Mouse (Mus musculus) hindbrain, embryonic 14.5 days (tissue): ENCODE results near the gene Zbtb2. TPM values are rescaled to one million over a fixed set of nuclear protein-coding genes. Genes with fewer than 3 reads are reported as not detected.

Experiments
- ATAC-seq: fragments of 200-750 bp; cut with Nextera tagmentation; 2 replicates; pipeline ENCODE4 v1.8.0; 2017; ENCODE audit warnings: moderate number of reproducible peaks, mild to moderate bottlenecking, moderate TSS enrichment, moderate library complexity; ENCODE audit not compliant: low FRiP score
- DNase-seq: peaks from one replicate; pipeline ENCODE4 v3.0.0-alpha.2; 2015; ENCODE audit warnings: low spot score
- H3K27ac ChIP-seq: fragments of 300-500 bp; sonication (generic); 2 replicates; pipeline ENCODE4 v1.5.1; 2014; ENCODE audit warnings: mild to moderate bottlenecking, moderate library complexity
- H3K27me3 ChIP-seq: fragments of 300-500 bp; sonication (generic); 2 replicates; pipeline ENCODE4 v1.6.1; 2014; ENCODE audit warnings: mild to moderate bottlenecking, low read length, mixed read lengths; ENCODE audit not compliant: control insufficient read depth, insufficient read depth
- H3K36me3 ChIP-seq: fragments of 300-500 bp; sonication (generic); replicated peaks from 2 replicates; pipeline ENCODE4 v1.6.1; 2014; ENCODE audit not compliant: control insufficient read depth, insufficient read depth
- H3K4me1 ChIP-seq: fragments of 300-500 bp; sonication (generic); replicated peaks from 2 replicates; pipeline ENCODE4 v1.6.1; 2014; ENCODE audit warnings: antibody characterized with exemption, low read length, mixed read lengths; ENCODE audit not compliant: control insufficient read depth, insufficient read depth
- H3K4me2 ChIP-seq: fragments of 300-500 bp; sonication (generic); replicated peaks from 2 replicates; pipeline ENCODE4 v1.6.1; 2014; ENCODE audit warnings: mild to moderate bottlenecking, moderate library complexity
- H3K4me3 ChIP-seq: fragments of 300-500 bp; sonication (generic); replicated peaks from 2 replicates; pipeline ENCODE4 v1.5.1; 2014; ENCODE audit warnings: mild to moderate bottlenecking, low read length
- H3K9ac ChIP-seq: fragments of 300-500 bp; sonication (generic); 2 replicates; pipeline ENCODE4 v1.6.1; 2014
- H3K9me3 ChIP-seq: fragments of 300-500 bp; sonication (generic); 2 replicates; pipeline ENCODE4 v1.6.1; 2016; ENCODE audit warnings: low read length; ENCODE audit not compliant: control insufficient read depth
- WGBS: fragments of 180-500 bp; shearing (Covaris S2); extraction: QIAGEN DNeasy Blood & Tissue Kit; methylation state at CpG from one replicate; pipeline ENCODE4 v1.1.7; 2014; 5-methylcytosine and 5-hydroxymethylcytosine counted together
- polyA plus RNA-seq: library from polyadenylated mRNA; unstranded; fragments of >200 nt; fragmentation: Nextera tagmentation; extraction: Ambion mirVana; gene quantifications from 2 replicates; pipeline ENCODE4 v1.2.1, GENCODE M21; 2014

Gene Zbtb2
- polyA plus RNA-seq, 1 experiment from 2014 or later: 15.2 TPM

DNA sequence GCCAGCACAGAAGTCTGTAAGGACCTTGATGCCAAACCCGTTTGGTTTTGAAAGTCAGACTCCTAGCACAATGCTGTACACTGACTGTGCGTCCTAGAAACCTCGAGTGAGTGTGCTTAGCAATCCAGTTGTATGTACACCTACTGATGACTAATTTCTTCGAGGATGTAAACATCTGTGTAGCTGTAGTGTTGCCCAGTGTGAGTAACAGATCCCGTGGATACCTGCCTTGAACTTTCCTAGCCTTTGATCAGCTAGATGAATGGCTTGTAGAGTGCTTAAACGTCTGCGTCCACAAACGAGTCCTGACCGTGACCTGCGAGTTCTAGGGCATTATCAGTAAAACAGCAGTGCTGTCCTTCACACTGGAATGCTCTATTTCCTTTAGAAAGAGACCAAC lies 1.1 kb upstream of the Zbtb2 start:
- Histone ChIP-seq H3K36me3 (peaks cover 4% of the 10 kb centered on the region; the same call in 1 of the 2 replicates), H3K9ac (peak overlapping the region; percentile 98), H3K4me1 (peaks cover 36% of the 10 kb centered on the region), H3K9me3 (no peaks in the 10 kb centered on the region), H3K4me3 (peak overlapping the region; percentile 82), H3K4me2 (peak overlapping the region; percentile 71), H3K27me3 (no peaks in the 10 kb centered on the region), H3K27ac (no peak overlapping the region)
- WGBS: 29% methylated on average over 10 of the region's 10 CpGs
- ATAC-seq: no peak
- no peak for DNase-seq

DNA sequence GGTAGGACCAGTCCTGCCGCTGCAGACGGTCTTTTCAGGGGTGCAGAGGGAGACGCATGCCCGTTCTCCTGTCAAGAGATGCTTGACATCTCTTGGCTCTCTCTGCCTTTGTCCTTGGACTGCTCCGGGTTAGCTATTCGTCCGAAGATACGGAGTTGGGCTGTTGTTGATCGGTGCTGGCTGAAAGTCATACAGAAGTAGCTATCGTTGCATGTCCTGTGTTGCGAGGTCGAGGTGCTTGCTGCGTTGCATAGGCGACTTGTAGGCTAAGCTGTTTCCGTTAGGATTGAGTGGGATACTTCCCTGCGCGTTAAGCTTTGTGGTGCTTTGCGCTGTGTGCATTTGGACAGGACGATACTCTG lies 457 bp upstream of the Zbtb2 start:
- Histone ChIP-seq H3K36me3 (no peaks in the 10 kb centered on the region), H3K9me3 (no peaks in the 10 kb centered on the region), H3K27me3 (no peaks in the 10 kb centered on the region), H3K27ac (peak overlapping the region; percentile 100), H3K4me1 (peaks cover 36% of the 10 kb centered on the region), H3K4me2 (peak overlapping the region; percentile 71), H3K9ac (peak overlapping the region; percentile 98), H3K4me3 (peak overlapping the region; percentile 82)
- under 1% methylated on average over 19 of the region's 19 CpGs for WGBS
- no peak for DNase-seq
- ATAC-seq: no peak

DNA sequence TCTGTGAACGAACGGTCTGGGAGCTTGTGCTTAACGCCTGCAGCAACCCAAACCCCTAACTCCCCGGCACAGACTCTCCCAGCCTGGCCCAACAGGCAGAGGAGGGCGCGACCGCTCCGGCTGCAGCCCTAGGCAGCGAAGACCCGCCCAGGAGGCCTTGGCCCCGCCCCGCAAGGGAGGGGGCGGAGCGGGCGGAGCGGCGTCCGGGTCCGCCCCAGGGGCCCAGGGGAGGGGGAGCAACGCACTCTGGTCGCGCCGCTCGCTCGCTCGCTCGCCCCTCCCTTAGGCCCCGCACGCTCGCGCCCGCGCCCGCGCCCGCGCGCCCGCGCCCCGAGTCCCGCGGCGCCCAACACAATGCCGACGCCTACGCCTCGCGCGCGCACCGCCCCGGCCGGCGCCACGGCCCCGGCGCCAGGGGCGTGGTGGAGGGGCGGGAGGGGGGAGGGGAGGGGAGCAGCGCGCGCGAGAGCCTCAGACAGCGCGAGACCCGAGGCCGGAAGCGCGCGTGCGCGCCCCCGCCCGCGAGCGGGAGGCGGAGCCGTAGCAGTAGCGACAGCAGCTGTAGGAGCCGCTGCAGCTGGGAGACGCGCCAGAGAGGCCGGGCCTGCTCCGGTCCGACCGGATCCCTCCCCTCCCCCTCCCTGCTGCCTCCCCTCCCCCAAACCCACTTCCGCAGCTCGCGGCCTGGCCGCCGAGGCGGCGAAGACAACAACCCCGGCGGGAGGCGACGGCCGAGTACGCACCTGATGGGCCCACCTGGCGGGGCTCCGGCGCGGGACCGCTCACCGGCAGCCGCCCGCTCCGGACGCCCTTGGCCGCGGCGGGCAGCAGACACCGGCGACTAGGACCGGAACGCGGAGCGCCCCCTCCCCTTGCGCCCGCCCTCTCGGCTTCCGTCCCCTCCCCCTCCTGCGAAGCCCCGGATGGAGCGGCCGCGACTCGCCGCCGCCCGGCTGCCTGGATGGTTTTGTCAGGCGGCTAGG lies 1.0 kb downstream of the Zbtb2 start:
- peak overlapping the region; percentile 82 for H3K4me3 ChIP-seq
- ATAC-seq (peak; percentile 93), DNase-seq (peak; percentile 96)
- under 1% methylated on average over 44 of the region's 133 CpGs for WGBS
- H3K27ac ChIP-seq: peak overlapping the region; percentile 100
- H3K4me1 ChIP-seq: peaks cover 33% of the 10 kb centered on the region
- no peaks in the 10 kb centered on the region for H3K36me3 ChIP-seq
- H3K9ac ChIP-seq: peak overlapping the region; percentile 98
- no peaks in the 10 kb centered on the region for H3K9me3 ChIP-seq
- H3K4me2 ChIP-seq: peak overlapping the region; percentile 71
- no peaks in the 10 kb centered on the region for H3K27me3 ChIP-seq

DNA sequence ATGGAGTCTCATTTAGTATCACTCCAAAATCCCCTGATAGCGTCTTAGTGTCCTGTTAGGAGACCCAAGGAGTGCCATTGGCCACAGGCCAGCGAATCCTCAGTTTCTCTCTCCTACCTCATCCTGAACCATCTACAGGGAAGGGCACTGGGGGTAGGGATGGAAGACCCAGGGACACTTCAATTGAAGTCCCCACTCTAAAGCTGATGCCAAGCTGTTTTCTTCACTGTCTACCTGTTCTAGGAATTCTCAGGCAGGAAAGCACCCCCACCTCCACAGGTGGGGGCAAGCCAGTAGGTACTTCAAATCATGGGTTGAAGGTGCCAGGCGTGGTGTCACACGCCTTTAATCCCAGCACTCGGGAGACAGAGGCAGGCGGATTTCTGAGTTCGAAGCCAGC lies 3.7 kb downstream of the Zbtb2 start:
- H3K4me3 ChIP-seq: no peak overlapping the region
- no peaks in the 10 kb centered on the region for H3K9me3 ChIP-seq
- no peaks in the 10 kb centered on the region for H3K36me3 ChIP-seq
- H3K4me2 ChIP-seq: no peak overlapping the region
- H3K27ac ChIP-seq: no peak overlapping the region
- peaks cover 6% of the 10 kb centered on the region for H3K4me1 ChIP-seq
- ATAC-seq (no peak), DNase-seq (no peak)
- WGBS: 96% methylated on average over 7 of the region's 7 CpGs
- H3K27me3 ChIP-seq: no peaks in the 10 kb centered on the region
- no peak overlapping the region for H3K9ac ChIP-seq

DNA sequence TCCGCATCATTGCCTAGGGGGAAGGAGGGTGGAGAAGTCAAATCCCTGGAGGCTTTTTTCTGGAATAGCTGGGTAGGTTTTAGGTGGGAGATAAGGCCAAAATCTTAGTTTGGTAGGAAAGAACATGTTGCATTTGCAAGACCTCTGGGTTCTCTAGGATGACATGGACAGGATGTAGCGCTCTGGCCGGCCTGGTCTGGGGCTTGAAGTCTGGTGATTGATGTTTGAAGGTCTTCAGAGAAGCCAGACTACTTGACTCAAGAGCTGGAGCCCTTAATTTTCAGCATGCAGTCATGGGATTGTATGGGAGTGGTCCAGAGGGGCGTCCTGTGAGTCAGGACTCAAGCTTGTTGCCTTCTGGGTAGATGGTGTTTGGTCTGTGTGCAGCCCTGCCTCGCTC lies 7.2 kb downstream of the Zbtb2 start:
- Histone ChIP-seq H3K9ac (no peak overlapping the region), H3K4me1 (no peaks in the 10 kb centered on the region), H3K9me3 (no peaks in the 10 kb centered on the region), H3K27ac (no peak overlapping the region), H3K27me3 (no peaks in the 10 kb centered on the region), H3K4me3 (no peak overlapping the region), H3K36me3 (no peaks in the 10 kb centered on the region), H3K4me2 (no peak overlapping the region)
- DNase-seq: no peak
- 96% methylated on average over 5 of the region's 5 CpGs for WGBS
- no peak for ATAC-seq

DNA sequence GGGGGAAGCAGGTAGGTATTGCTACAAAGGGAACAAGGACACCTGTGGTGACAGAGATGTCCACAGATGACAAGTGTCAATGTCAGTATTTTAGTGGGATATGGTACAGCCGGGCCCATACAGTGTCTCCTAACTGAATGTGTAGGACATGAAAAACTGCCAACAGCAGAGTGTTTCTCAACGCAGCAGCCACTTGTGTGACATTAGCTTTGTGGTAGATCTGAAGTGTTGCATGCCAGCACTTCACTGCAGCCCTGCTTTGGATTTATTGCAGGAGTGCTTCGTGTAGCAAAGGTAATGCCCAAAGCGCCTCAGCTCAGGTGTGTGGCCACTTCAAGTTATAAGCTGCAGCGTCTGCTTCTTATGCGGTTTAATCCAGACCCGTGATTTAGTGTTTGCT lies 11.0 kb downstream of the Zbtb2 start:
- Histone ChIP-seq H3K9ac (no peak overlapping the region), H3K4me3 (no peak overlapping the region), H3K9me3 (no peaks in the 10 kb centered on the region), H3K36me3 (no peaks in the 10 kb centered on the region), H3K27ac (no peak overlapping the region), H3K27me3 (no peaks in the 10 kb centered on the region), H3K4me1 (no peaks in the 10 kb centered on the region), H3K4me2 (no peak overlapping the region)
- ATAC-seq (no peak), DNase-seq (no peak)
- 92% methylated on average over 7 of the region's 7 CpGs for WGBS

DNA sequence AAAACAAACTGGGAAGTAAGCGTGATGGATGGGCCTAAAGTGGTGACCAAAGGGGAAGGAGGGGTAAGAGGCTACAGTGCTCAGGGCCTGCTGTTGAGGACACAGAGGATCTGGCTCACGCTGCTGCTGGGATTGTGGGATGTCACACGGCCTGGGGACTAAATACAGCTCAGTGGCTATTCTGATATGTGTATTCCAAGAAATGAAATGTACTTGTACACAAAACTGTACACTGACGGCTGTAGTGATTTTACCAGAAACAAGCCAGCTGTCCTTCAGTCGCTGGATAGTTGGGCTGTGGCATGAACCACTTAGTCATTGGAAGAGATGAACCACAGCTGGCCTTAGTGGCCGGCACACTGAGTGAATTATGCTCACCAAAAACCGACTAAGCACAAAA lies 11.4 kb downstream of the Zbtb2 start:
- Histone ChIP-seq H3K4me1 (no peaks in the 10 kb centered on the region), H3K9ac (no peak overlapping the region), H3K27me3 (no peaks in the 10 kb centered on the region), H3K4me2 (no peak overlapping the region), H3K36me3 (no peaks in the 10 kb centered on the region), H3K27ac (no peak overlapping the region), H3K4me3 (no peak overlapping the region), H3K9me3 (no peaks in the 10 kb centered on the region)
- 82% methylated on average over 7 of the region's 7 CpGs for WGBS
- ATAC-seq (no peak), DNase-seq (no peak)

DNA sequence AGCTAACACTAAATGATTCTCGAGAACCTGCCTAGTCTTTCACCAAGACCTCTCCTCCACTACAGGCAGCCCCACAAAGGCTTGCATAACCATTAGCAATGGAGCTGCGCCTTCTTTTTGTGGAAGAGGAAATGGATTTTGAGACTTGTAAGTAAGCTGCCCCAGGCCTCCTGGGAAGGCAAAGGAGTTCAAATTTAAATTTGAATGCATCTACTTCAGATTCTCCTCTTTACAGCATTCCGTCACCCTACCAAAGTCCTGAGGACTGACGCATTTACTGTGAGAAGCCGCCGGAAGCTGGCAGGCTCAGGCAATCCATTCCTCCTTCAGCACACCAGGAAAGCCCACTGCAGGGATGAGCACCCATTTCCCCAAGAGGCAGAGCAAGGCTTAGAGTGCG lies 12.6 kb downstream of the Zbtb2 start:
- no peaks in the 10 kb centered on the region for H3K27me3 ChIP-seq
- no peak overlapping the region for H3K27ac ChIP-seq
- no peaks in the 10 kb centered on the region for H3K36me3 ChIP-seq
- H3K4me1 ChIP-seq: no peaks in the 10 kb centered on the region
- H3K9me3 ChIP-seq: no peaks in the 10 kb centered on the region
- H3K4me2 ChIP-seq: no peak overlapping the region
- no peak for ATAC-seq
- no peak overlapping the region for H3K4me3 ChIP-seq
- no peak overlapping the region for H3K9ac ChIP-seq
- no peak for DNase-seq
- 26% methylated on average over 7 of the region's 7 CpGs for WGBS

DNA sequence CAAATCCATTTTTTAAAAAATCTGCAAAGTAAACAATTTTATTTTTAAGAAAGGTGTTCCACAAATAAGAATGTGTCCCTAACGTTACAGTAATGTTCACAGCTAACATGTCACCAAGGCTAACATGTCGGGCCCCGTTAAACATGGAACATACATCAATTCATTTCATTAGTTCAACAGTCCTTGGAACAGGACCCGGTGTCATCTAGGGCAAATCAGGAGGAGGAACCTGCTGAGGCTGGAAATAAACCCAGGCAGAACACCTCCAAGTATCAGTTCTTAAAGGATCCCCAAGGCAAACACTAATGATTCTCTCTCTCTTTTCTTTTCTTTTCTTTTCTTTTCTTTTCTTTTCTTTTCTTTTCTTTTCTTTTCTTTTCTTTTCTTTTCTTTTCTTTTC lies 13.2 kb downstream of the Zbtb2 start:
- WGBS: 86% methylated on average over 4 of the region's 4 CpGs
- no peaks in the 10 kb centered on the region for H3K36me3 ChIP-seq
- H3K4me3 ChIP-seq: no peak overlapping the region
- no peak overlapping the region for H3K4me2 ChIP-seq
- DNase-seq (no peak), ATAC-seq (no peak)
- no peaks in the 10 kb centered on the region for H3K4me1 ChIP-seq
- H3K9me3 ChIP-seq: no peaks in the 10 kb centered on the region
- no peak overlapping the region for H3K9ac ChIP-seq
- no peak overlapping the region for H3K27ac ChIP-seq
- H3K27me3 ChIP-seq: no peaks in the 10 kb centered on the region
